Mouse (Mus musculus) spleen, adult 2 months (tissue): ENCODE data around the gene Prmt2. TPM values are rescaled to one million over a fixed set of nuclear protein-coding genes. Genes with fewer than 3 reads are reported as not detected.

Experiments
- DNase-seq, 2 experiments: peaks; one replicate each; pipeline versions ENCODE4 v3.0.0 to v3.0.0-alpha.2; 2012 to 2021; ENCODE audit warnings: low spot score in 2 of 2, low read depth in 1 of 2
- H3K27ac ChIP-seq: fragments of 200-500 bp; 2 replicates; pipeline ENCODE4 v1.5.1; 2012; ENCODE audit warnings: low read length, inconsistent platforms; ENCODE audit not compliant: insufficient read depth
- H3K27me3 ChIP-seq: fragments of 200-500 bp; 2 replicates; pipeline ENCODE4 v1.6.1; 2012; ENCODE audit warnings: mild to moderate bottlenecking, moderate library complexity, low read length, inconsistent platforms; ENCODE audit not compliant: control insufficient read depth, insufficient read depth
- H3K36me3 ChIP-seq: fragments of 200-500 bp; 2 replicates; pipeline ENCODE4 v1.6.1; 2012; ENCODE audit warnings: mild to moderate bottlenecking, low read length, inconsistent platforms; ENCODE audit not compliant: control insufficient read depth, insufficient read depth
- H3K4me1 ChIP-seq: fragments of 200-500 bp; 2 replicates; pipeline ENCODE4 v1.6.1; 2011; ENCODE audit warnings: inconsistent platforms; ENCODE audit not compliant: control insufficient read depth, insufficient read depth, insufficient read length
- H3K4me3 ChIP-seq: fragments of 200-500 bp; 2 replicates; pipeline ENCODE4 v1.5.1; 2011; ENCODE audit warnings: mild to moderate bottlenecking, inconsistent platforms; ENCODE audit not compliant: insufficient read depth, insufficient read length; ENCODE audit errors: extremely low read depth
- CTCF ChIP-seq: fragments of 200-500 bp; IDR thresholded peaks from 2 replicates; pipeline ENCODE4 v1.5.1; 2011; ENCODE audit warnings: mild to moderate bottlenecking, inconsistent platforms; ENCODE audit not compliant: insufficient read depth, insufficient read length, insufficient replicate concordance; ENCODE audit errors: extremely low read depth
- POLR2A ChIP-seq: fragments of 200-500 bp; IDR thresholded peaks from 2 replicates; pipeline ENCODE4 v1.6.1; 2011; ENCODE audit warnings: low read depth, low read length, inconsistent platforms
- WGBS: fragments of 180-500 bp; shearing (Covaris S2); methylation state at CpG from one replicate; pipeline ENCODE4 v1.1.7; 2018; 5-methylcytosine and 5-hydroxymethylcytosine counted together
- polyA plus RNA-seq: library from polyadenylated mRNA; depleted of rRNA; stranded (reverse); fragments of >200 nt; gene quantifications from 2 replicates; pipeline ENCODE4 v1.2.3, GENCODE M21; 2012

Gene Prmt2
- polyA plus RNA-seq, 1 experiment: 17.1 TPM

DNA sequence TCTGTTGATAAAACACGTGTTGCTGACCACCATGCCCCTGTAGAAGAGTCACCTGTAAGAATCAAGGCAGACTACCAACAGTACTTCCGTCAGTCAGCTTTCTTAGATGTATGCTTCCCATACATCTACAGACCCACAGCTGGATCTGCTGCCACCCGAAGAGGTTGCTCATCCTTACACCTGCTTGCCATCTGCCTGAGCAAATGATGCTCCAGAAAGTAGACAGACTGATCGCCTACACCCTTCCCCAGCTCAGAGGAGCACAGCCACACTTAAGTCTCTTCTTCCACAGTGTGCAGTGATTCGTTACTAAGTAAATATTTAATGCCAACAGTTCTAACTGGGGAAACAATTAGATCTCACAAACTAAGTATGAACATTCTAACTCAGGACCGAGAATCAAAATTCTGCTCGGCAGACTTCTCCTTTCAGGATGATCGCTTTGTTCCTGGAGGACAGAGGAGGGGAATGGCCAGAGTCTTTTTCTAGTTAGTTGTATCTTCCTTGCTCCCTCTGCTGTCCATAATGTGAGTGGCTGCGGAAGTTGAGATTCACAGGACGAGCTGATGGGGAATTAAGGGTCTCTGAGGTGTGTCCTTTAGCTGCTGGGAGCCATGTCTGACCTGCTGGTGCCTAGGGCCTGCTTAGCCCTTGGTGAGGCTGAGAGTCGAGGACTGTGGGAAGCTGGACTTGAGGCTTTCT, 22.8 kb upstream of the Prmt2 start:
- H3K27ac ChIP-seq: no peak overlapping the region
- TF ChIP-seq POLR2A (no peak), CTCF (no peak)
- H3K36me3 ChIP-seq: no peaks in the 10 kb centered on the region
- H3K4me3 ChIP-seq: no peak overlapping the region
- no peaks in the 10 kb centered on the region for H3K27me3 ChIP-seq
- DNase-seq: no peak
- 79% methylated on average over 11 of the region's 11 CpGs for WGBS
- H3K4me1 ChIP-seq: peaks cover 3% of the 10 kb centered on the region; the same call in 1 of the 2 replicates

DNA sequence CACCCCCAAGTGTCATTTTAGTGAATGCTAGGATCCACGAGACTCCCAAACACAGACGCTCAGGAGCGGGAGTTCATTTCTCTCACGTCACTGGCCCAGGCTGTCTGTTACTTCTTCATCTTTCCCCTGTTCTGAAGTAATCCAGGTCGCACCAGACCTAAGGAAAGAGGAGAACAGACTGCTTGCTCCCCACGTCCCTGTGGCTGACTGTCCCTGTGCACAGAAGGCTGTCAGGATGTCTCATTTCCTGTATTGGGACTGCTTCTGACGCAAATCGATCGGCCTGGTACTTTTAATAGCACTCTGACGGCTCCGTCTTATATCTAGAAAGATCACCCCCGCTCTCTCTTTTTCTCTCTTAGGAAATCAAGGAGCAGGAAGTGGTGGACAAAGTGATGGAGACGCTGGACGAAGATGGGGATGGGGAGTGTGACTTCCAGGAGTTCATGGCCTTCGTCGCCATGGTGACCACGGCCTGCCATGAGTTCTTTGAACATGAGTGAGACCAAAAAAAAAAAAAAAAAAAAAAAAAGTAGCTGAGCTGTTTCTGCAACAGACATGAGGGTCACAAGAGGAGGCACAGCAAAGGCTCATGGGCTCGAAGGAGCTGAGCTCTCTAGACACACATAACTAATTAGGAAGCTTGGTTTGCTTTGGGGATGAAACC, 22.0 kb upstream of the Prmt2 start:
- no peak overlapping the region for H3K4me3 ChIP-seq
- H3K36me3 ChIP-seq: no peaks in the 10 kb centered on the region
- DNase-seq: no peak
- H3K4me1 ChIP-seq: peaks cover 3% of the 10 kb centered on the region; the same call in 1 of the 2 replicates
- 88% methylated on average over 18 of the region's 18 CpGs for WGBS
- no peaks in the 10 kb centered on the region for H3K27me3 ChIP-seq
- H3K27ac ChIP-seq: no peak overlapping the region
- TF ChIP-seq CTCF (no peak), POLR2A (no peak)

- H3K27ac ChIP-seq: no peak overlapping the region
- no peak for DNase-seq
- 50% methylated on average over 12 of the region's 12 CpGs for WGBS
These were observed 20.2 kb upstream of the Prmt2 start for GRCm38 (mm10) chr10:76257719-76258390.

GRCm38 (mm10) chr10:76257231-76257630, 19.6 kb upstream of the Prmt2 start:
- no peak for TF ChIP-seq POLR2A
- TF ChIP-seq CTCF: no peak
- 70% methylated on average over 7 of the region's 7 CpGs for WGBS
- Histone ChIP-seq H3K4me3 (no peak overlapping the region), H3K36me3 (no peaks in the 10 kb centered on the region), H3K4me1 (peaks cover 3% of the 10 kb centered on the region; the same call in 1 of the 2 replicates), H3K27ac (no peak overlapping the region), H3K27me3 (no peaks in the 10 kb centered on the region)
- no peak for DNase-seq

More at GRCm38 (mm10) chr10:76257719-76258390, 20.2 kb upstream of the Prmt2 start:
- Histone ChIP-seq H3K36me3 (no peaks in the 10 kb centered on the region), H3K4me1 (peaks cover 3% of the 10 kb centered on the region; the same call in 1 of the 2 replicates), H3K27me3 (no peaks in the 10 kb centered on the region), H3K4me3 (no peak overlapping the region)
- TF ChIP-seq CTCF (no peak), POLR2A (no peak)

DNA sequence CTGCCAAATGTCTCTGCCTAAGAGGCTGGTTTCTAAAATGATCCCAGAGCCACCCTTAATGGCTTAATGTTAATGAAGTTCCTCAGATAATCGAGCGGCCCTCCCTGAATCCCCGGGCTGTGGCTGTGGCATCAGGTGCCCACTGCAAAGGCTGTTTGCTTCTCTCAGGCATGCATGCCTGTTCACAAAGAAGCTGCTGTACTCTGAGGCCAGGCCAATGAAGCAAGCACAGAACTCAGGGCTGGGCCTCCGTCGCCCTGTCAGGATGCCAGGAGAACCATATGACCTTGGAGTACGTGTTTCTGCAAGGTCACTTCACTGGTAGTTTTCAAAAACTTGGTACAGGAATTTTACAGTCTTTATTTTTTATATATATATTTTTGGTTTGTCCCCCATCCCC, 18.0 kb upstream of the Prmt2 start:
- 78% methylated on average over 6 of the region's 6 CpGs for WGBS
- DNase-seq: no peak

DNA sequence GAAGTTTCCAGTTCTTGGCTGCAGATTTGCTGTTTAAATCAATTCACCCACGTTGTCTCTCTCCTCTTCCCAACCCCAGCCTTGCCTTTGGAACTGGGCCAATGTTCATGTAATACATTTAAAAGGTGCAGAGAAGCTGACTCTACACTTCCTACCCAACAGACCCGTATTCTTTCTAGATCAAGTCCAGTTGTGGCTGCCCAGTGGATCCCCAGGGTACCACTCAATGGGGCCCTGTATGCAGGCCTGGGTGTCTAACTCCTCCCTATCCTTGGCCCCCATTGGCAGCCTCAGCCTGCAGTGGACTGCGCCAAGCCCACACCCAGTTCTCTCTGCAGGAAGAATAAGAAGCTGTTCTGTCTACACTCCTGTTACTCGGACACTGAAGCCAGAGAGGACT, 15.9 kb upstream of the Prmt2 start, which contains the start of gene S100b:
TSS of gene S100b (plus strand) at position 318 of the 400 bp plus-strand sequence.
- Histone ChIP-seq H3K4me3 (no peak within 1 kb of the TSS), H3K36me3 (no peaks in the 10 kb centered on the region), H3K27ac (no peak within 1 kb of the TSS), H3K4me1 (peaks cover 3% of the 10 kb centered on the region; the same call in 1 of the 2 replicates), H3K27me3 (no peaks in the 10 kb centered on the region)
- no peak for DNase-seq
- TF ChIP-seq CTCF (no peak), POLR2A (no peak)
- WGBS: 60% methylated on average over 4 of the region's 4 CpGs

More for the DNA sequence above, 18.0 kb upstream of the Prmt2 start:
- TF ChIP-seq POLR2A (no peak), CTCF (no peak)
- no peak overlapping the region for H3K4me3 ChIP-seq
- no peaks in the 10 kb centered on the region for H3K27me3 ChIP-seq
- H3K27ac ChIP-seq: no peak overlapping the region
- peaks cover 3% of the 10 kb centered on the region; the same call in 1 of the 2 replicates for H3K4me1 ChIP-seq
- H3K36me3 ChIP-seq: no peaks in the 10 kb centered on the region

GRCm38 (mm10) chr10:76253079-76253478, 15.4 kb upstream of the Prmt2 start:
- no peak for TF ChIP-seq POLR2A
- TF ChIP-seq CTCF: no peak
- Histone ChIP-seq H3K4me1 (peaks cover 3% of the 10 kb centered on the region; the same call in 1 of the 2 replicates), H3K36me3 (no peaks in the 10 kb centered on the region), H3K27me3 (no peaks in the 10 kb centered on the region), H3K27ac (no peak overlapping the region), H3K4me3 (no peak overlapping the region)
- no peak for DNase-seq
- 100% methylated on average over 1 of the region's 1 CpGs for WGBS
